Mouse (Mus musculus) C2C12 (cell line): Measurements from ENCODE around the gene Cdc34.
A peak's percentile ranks its signal among the peaks of the same experiment; 100 is the strongest.

Experiments used
- CTCF ChIP-seq: IDR thresholded peaks from one replicate; pipeline ENCODE4 v1.5.1; 2011; ENCODE audit not compliant: control insufficient read depth, insufficient read depth, insufficient read length
- FOSL1 ChIP-seq: IDR thresholded peaks from one replicate; pipeline ENCODE4 v1.8.0; 2011; ENCODE audit warnings: mild to moderate bottlenecking, low read length; ENCODE audit not compliant: poor library complexity, insufficient read depth, severe bottlenecking
- MYOG ChIP-seq: IDR thresholded peaks from one replicate; pipeline ENCODE4 v1.6.1; 2011; ENCODE audit not compliant: control insufficient read depth, insufficient read length; ENCODE audit errors: extremely low read depth
- USF1 ChIP-seq: IDR thresholded peaks from one replicate; pipeline ENCODE4 v1.6.1; 2011; ENCODE audit warnings: low read depth, mild to moderate bottlenecking, control low read depth, moderate library complexity

- TF ChIP-seq CTCF = peak; percentile 69
- no peak for TF ChIP-seq MYOG
- TF ChIP-seq USF1 = no peak
- no peak for TF ChIP-seq FOSL1
Observed at GRCm38 (mm10) chr10:79726090-79726489, 44.1 kb downstream of the Cdc34 start.
